In the genomic region with DNA sequence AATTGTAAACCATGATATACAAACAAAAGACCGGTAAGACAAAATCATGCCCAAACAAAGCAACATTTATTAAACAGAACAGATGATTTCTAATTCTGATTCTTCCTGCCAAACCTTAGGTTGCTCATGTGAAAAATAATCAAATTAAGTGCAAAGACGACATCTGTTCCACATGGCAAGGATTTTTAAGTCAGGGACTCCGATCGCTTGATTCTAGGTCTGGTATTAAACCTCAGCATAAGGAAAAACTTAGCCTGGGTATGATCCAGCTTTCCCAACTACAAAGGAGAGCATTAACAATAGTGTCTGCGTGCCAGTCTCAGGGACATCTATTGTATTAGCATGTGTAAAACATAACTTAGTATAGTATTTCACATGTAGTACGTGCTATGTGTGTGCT, we compare ENCODE assay signal across 28 mouse cellular contexts.
DNase-seq lines count a peak whose midpoint lies in the region; ATAC-seq lines count a peak whose summit lies in the region.
"Had no signal": no experiment of that assay in that cellular context is flagged by ENCODE, and none has a peak within 500 bp of the region (broad histone marks: within the 10 kb centered on the region; RNA-seq: fewer than 3 reads in every experiment).

No protein-coding gene starts in this region.

- H3K4me3 ChIP-seq in embryonic facial prominence, embryonic 11.5 days (ENCODE audit: low read depth, low read length): no peak overlapping the region
- no peak overlapping the region for H3K4me3 ChIP-seq in embryonic facial prominence, embryonic 10.5 days
- no peak overlapping the region for H3K4me3 ChIP-seq in hindbrain, embryonic 16.5 days (ENCODE audit: low read length)
- no peak overlapping the region for H3K4me3 ChIP-seq in hindbrain, embryonic 14.5 days (replicated peaks; ENCODE audit: low read length)
- no peak overlapping the region for H3K4me3 ChIP-seq in forebrain, embryonic 16.5 days (replicated peaks; ENCODE audit: low read length)
- H3K4me3 ChIP-seq: embryonic facial prominence, embryonic 15.5 days; neural tube, embryonic 13.5 days had no signal

- no peaks in the 10 kb centered on the region for H3K36me3 ChIP-seq in embryonic facial prominence, embryonic 11.5 days (replicated peaks; ENCODE audit: control insufficient read depth, insufficient read depth, low read depth, low read length)
- no peaks in the 10 kb centered on the region for H3K36me3 ChIP-seq in embryonic facial prominence, embryonic 10.5 days (replicated peaks)
- H3K36me3 ChIP-seq in hindbrain, embryonic 16.5 days (ENCODE audit: control insufficient read depth, insufficient read depth, low read length): no peaks in the 10 kb centered on the region
- no peaks in the 10 kb centered on the region for H3K36me3 ChIP-seq in hindbrain, embryonic 14.5 days (replicated peaks; ENCODE audit: control insufficient read depth, insufficient read depth)
- H3K36me3 ChIP-seq in forebrain, embryonic 16.5 days (ENCODE audit: control insufficient read depth, insufficient read depth): no peaks in the 10 kb centered on the region
- H3K36me3 ChIP-seq: embryonic facial prominence, embryonic 15.5 days; neural tube, embryonic 13.5 days had no signal

- H3K4me2 ChIP-seq in embryonic facial prominence, embryonic 11.5 days (ENCODE audit: low read depth, low read length): no peak overlapping the region
- H3K4me2 ChIP-seq in hindbrain, embryonic 16.5 days (ENCODE audit: low read length): no peak overlapping the region
- H3K4me2 ChIP-seq in hindbrain, embryonic 14.5 days (replicated peaks): no peak overlapping the region
- no peak overlapping the region for H3K4me2 ChIP-seq in forebrain, embryonic 16.5 days (ENCODE audit: low read length)
- H3K4me2 ChIP-seq: embryonic facial prominence, embryonic 15.5 days; heart, embryonic 11.5 days; lung, embryonic 14.5 days; neural tube, embryonic 13.5 days had no signal

- DNase-seq in embryonic facial prominence, embryonic 11.5 days (ENCODE audit: low spot score): peak; percentile 4
- no peak for DNase-seq in embryonic facial prominence, embryonic 10.5 days (ENCODE audit: low spot score)
- no peak for DNase-seq in hindbrain, embryonic 14.5 days (ENCODE audit: low spot score)
- peak; percentile 1 for DNase-seq in brain, adult 2 months (ENCODE audit: low read depth, low spot score)
- DNase-seq in right cerebral cortex, postnatal 36 days (ENCODE audit: low spot score in 2 of 2): no peak
- DNase-seq: adrenal gland, postnatal 14 days; cerebellum, adult 2 months; embryo, embryonic 11 days; gastrocnemius, postnatal 25 days; heart, adult 18-20 months; heart, postnatal 36 days; kidney, adult 8-10 months; layer of hippocampus, postnatal 36 days; left cerebral cortex, postnatal 4 days; liver; lung, embryonic 14.5 days; lung, postnatal 14 days; thymus, adult 2 months; thymus, postnatal 36 days had no signal

- WGBS in embryonic facial prominence, embryonic 11.5 days: 77% methylated on average over 6 of the region's 6 CpGs
- 86% methylated on average over 6 of the region's 6 CpGs for WGBS in embryonic facial prominence, embryonic 10.5 days
- 71% methylated on average over 6 of the region's 6 CpGs for WGBS in hindbrain, embryonic 16.5 days
- WGBS in hindbrain, embryonic 14.5 days: 79% methylated on average over 6 of the region's 6 CpGs
- 58% methylated on average over 6 of the region's 6 CpGs for WGBS in forebrain, embryonic 16.5 days

- no peak for ATAC-seq in embryonic facial prominence, embryonic 11.5 days (replicated peaks; ENCODE audit: insufficient number of reproducible peaks, low FRiP score, low TSS enrichment, low read depth)
- peak; percentile 84 for ATAC-seq in hindbrain, embryonic 16.5 days
- no peak for ATAC-seq in hindbrain, embryonic 14.5 days (ENCODE audit: low FRiP score)
- peak; percentile 43 for ATAC-seq in forebrain, embryonic 16.5 days
- ATAC-seq: intestine, embryonic 16.5 days; Patski had no signal

- H3K4me1 ChIP-seq in embryonic facial prominence, embryonic 11.5 days (ENCODE audit: control insufficient read depth, insufficient read depth, low read length): no peaks in the 10 kb centered on the region
- no peaks in the 10 kb centered on the region for H3K4me1 ChIP-seq in embryonic facial prominence, embryonic 10.5 days
- no peaks in the 10 kb centered on the region for H3K4me1 ChIP-seq in hindbrain, embryonic 16.5 days (ENCODE audit: control insufficient read depth, insufficient read depth, low read depth, low read length)
- no peaks in the 10 kb centered on the region for H3K4me1 ChIP-seq in hindbrain, embryonic 14.5 days (replicated peaks; ENCODE audit: control insufficient read depth, insufficient read depth, low read length)
- no peaks in the 10 kb centered on the region for H3K4me1 ChIP-seq in forebrain, embryonic 16.5 days (replicated peaks; ENCODE audit: control insufficient read depth, insufficient read depth, low read length)
- H3K4me1 ChIP-seq: embryonic facial prominence, embryonic 15.5 days; neural tube, embryonic 13.5 days had no signal

- H3K27me3 ChIP-seq in embryonic facial prominence, embryonic 11.5 days (ENCODE audit: control insufficient read depth, insufficient read depth, low read length): no peaks in the 10 kb centered on the region
- H3K27me3 ChIP-seq in embryonic facial prominence, embryonic 10.5 days (replicated peaks; ENCODE audit: low read depth, poor library complexity, severe bottlenecking): no peaks in the 10 kb centered on the region
- H3K27me3 ChIP-seq in hindbrain, embryonic 16.5 days (replicated peaks; ENCODE audit: control insufficient read depth, insufficient read depth, low read length): no peaks in the 10 kb centered on the region
- H3K27me3 ChIP-seq in hindbrain, embryonic 14.5 days (ENCODE audit: control insufficient read depth, insufficient read depth, low read length): no peaks in the 10 kb centered on the region
- H3K27me3 ChIP-seq in forebrain, embryonic 16.5 days (replicated peaks; ENCODE audit: control insufficient read depth, insufficient read depth, low read length): no peaks in the 10 kb centered on the region
- H3K27me3 ChIP-seq: embryonic facial prominence, embryonic 15.5 days; neural tube, embryonic 13.5 days; Patski had no signal

- no peak overlapping the region for H3K9ac ChIP-seq in embryonic facial prominence, embryonic 11.5 days (replicated peaks; ENCODE audit: low read length)
- no peak overlapping the region for H3K9ac ChIP-seq in hindbrain, embryonic 16.5 days (ENCODE audit: low read depth, low read length)
- no peak overlapping the region for H3K9ac ChIP-seq in hindbrain, embryonic 14.5 days
- H3K9ac ChIP-seq in forebrain, embryonic 16.5 days (replicated peaks; ENCODE audit: low read depth, low read length): no peak overlapping the region
- H3K9ac ChIP-seq: embryonic facial prominence, embryonic 15.5 days; liver, embryonic 14.5 days; lung, embryonic 14.5 days; neural tube, embryonic 13.5 days had no signal

- H3K27ac ChIP-seq in embryonic facial prominence, embryonic 11.5 days (replicated peaks; ENCODE audit: low read depth, low read length): no peak overlapping the region
- no peak overlapping the region for H3K27ac ChIP-seq in embryonic facial prominence, embryonic 10.5 days (replicated peaks)
- no peak overlapping the region for H3K27ac ChIP-seq in hindbrain, embryonic 16.5 days (ENCODE audit: low read depth, low read length)
- no peak overlapping the region for H3K27ac ChIP-seq in hindbrain, embryonic 14.5 days
- no peak overlapping the region for H3K27ac ChIP-seq in forebrain, embryonic 16.5 days (ENCODE audit: low read length)
- H3K27ac ChIP-seq: embryonic facial prominence, embryonic 15.5 days; kidney, postnatal 0 days; liver, embryonic 14.5 days; neural tube, embryonic 13.5 days had no signal

- H3K9me3 ChIP-seq in embryonic facial prominence, embryonic 11.5 days (replicated peaks; ENCODE audit: control insufficient read depth, low read length): no peaks in the 10 kb centered on the region
- no peaks in the 10 kb centered on the region for H3K9me3 ChIP-seq in embryonic facial prominence, embryonic 10.5 days
- no peaks in the 10 kb centered on the region for H3K9me3 ChIP-seq in hindbrain, embryonic 16.5 days (ENCODE audit: control insufficient read depth, low read length)
- H3K9me3 ChIP-seq in hindbrain, embryonic 14.5 days (ENCODE audit: control insufficient read depth, low read length): no peaks in the 10 kb centered on the region
- H3K9me3 ChIP-seq in forebrain, embryonic 16.5 days (ENCODE audit: control insufficient read depth, low read length): no peaks in the 10 kb centered on the region
- H3K9me3 ChIP-seq: embryonic facial prominence, embryonic 15.5 days; neural tube, embryonic 13.5 days had no signal

Comparison
In these comparisons a context has a peak if more than half of its experiments do, and no peak if none do; other contexts are left out.
1. ATAC-seq: peak in hindbrain, embryonic 16.5 days (single experiment) and forebrain, embryonic 16.5 days (single experiment); none in embryonic facial prominence, embryonic 11.5 days (single experiment) and hindbrain, embryonic 14.5 days (single experiment).
2. DNase-seq: peak in embryonic facial prominence, embryonic 11.5 days (single experiment) and brain, adult 2 months (single experiment); none in embryonic facial prominence, embryonic 10.5 days (single experiment), hindbrain, embryonic 14.5 days (single experiment) and right cerebral cortex, postnatal 36 days (0 of 2).